Mouse (Mus musculus) kidney, embryonic 16.5 days (tissue): ENCODE data around the gene Aifm1. TPM values are rescaled to one million over a fixed set of nuclear protein-coding genes. Genes with fewer than 3 reads are reported as not detected.
A peak's percentile ranks its signal among the peaks of the same experiment; 100 is the strongest.

ENCODE experiments used
- ATAC-seq: fragments of 200-750 bp; cut with Nextera tagmentation; 2 replicates; pipeline ENCODE4 v1.8.0; 2017; ENCODE audit warnings: moderate TSS enrichment; ENCODE audit not compliant: low FRiP score, low TSS enrichment
- H3K27ac ChIP-seq: fragments of 300-500 bp; sonication (generic); 2 replicates; pipeline ENCODE4 v1.5.1; 2014; ENCODE audit warnings: low read length
- H3K27me3 ChIP-seq: fragments of 300-500 bp; sonication (generic); 2 replicates; pipeline ENCODE4 v1.6.1; 2014; ENCODE audit warnings: low read length, control low read depth, mixed read lengths; ENCODE audit not compliant: insufficient read depth
- H3K36me3 ChIP-seq: fragments of 300-500 bp; sonication (generic); 2 replicates; pipeline ENCODE4 v1.6.1; 2014; ENCODE audit warnings: low read length, control low read depth, mixed read lengths; ENCODE audit not compliant: insufficient read depth
- H3K4me1 ChIP-seq: fragments of 300-500 bp; sonication (generic); 2 replicates; pipeline ENCODE4 v1.6.1; 2014; ENCODE audit warnings: low read length, control low read depth, mixed read lengths; ENCODE audit not compliant: insufficient read depth
- H3K4me2 ChIP-seq: fragments of 300-500 bp; sonication (generic); replicated peaks from 2 replicates; pipeline ENCODE4 v1.6.1; 2014; ENCODE audit warnings: low read depth, low read length
- H3K4me3 ChIP-seq: fragments of 300-500 bp; sonication (generic); 2 replicates; pipeline ENCODE4 v1.5.1; 2014; ENCODE audit warnings: mild to moderate bottlenecking, low read length
- H3K9ac ChIP-seq: fragments of 300-500 bp; sonication (generic); replicated peaks from 2 replicates; pipeline ENCODE4 v1.6.1; 2014; ENCODE audit warnings: low read length
- H3K9me3 ChIP-seq: fragments of 300-500 bp; sonication (generic); 2 replicates; pipeline ENCODE4 v1.6.1; 2016; ENCODE audit warnings: low read length, control low read depth
- WGBS: fragments of 180-500 bp; shearing (Covaris S2); extraction: QIAGEN DNeasy Blood & Tissue Kit; methylation state at CpG from one replicate; pipeline ENCODE4 v1.1.7; 2014; 5-methylcytosine and 5-hydroxymethylcytosine counted together
- polyA plus RNA-seq: library from polyadenylated mRNA; unstranded; fragments of >200 nt; fragmentation: Nextera tagmentation; extraction: Ambion mirVana; gene quantifications from 2 replicates; pipeline ENCODE4 v1.2.1, GENCODE M21; 2015

Gene Aifm1
- 105 and 106 TPM in 2 replicates for polyA plus RNA-seq

- Histone ChIP-seq H3K9me3 (no peaks in the 10 kb centered on the region), H3K9ac (peak within 1 kb of the TSS; percentile 71), H3K4me3 (peak within 1 kb of the TSS; percentile 63), H3K27me3 (no peaks in the 10 kb centered on the region), H3K27ac (peak within 1 kb of the TSS; percentile 30; the same call in 1 of the 2 replicates), H3K4me2 (peak within 1 kb of the TSS; percentile 62), H3K4me1 (peaks cover 3% of the 10 kb centered on the region; the same call in 1 of the 2 replicates), H3K36me3 (no peaks in the 10 kb centered on the region)
- peak; percentile 99 for ATAC-seq
- WGBS: 21% methylated on average over 45 of the region's 45 CpGs
Measured at GRCm38 (mm10) chrX:48513166-48513807, at the start of gene Aifm1. TSS of gene Aifm1 (minus strand) at chrX:48513563.

GRCm38 (mm10) chrX:48532175-48532574 is 18.8 kb upstream of the Aifm1 start:
- Histone ChIP-seq H3K27me3 (no peaks in the 10 kb centered on the region), H3K36me3 (no peaks in the 10 kb centered on the region), H3K9ac (no peak overlapping the region), H3K9me3 (no peaks in the 10 kb centered on the region), H3K27ac (no peak overlapping the region), H3K4me2 (no peak overlapping the region), H3K4me3 (no peak overlapping the region), H3K4me1 (no peaks in the 10 kb centered on the region)
- WGBS: 51% methylated on average over 3 of the region's 3 CpGs
- no peak for ATAC-seq

DNA sequence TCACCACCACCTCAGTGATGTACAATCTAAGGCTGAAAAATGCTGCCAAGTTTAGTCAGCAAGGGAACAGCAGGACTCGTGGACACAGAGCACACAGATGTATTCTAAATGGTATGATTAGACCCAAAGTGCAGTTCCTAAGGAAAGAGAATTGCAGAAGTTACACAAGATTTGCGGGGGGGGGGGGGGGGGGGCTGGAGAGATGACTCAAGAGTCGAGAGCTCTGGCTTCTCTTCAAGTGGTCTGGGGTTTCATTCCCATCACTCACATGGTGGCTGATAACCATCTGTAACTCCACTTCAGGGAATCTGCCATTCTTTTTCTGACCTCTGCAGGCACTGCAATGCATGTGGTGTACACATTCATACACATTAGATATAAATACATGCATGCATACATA is 13.1 kb upstream of the Aifm1 start:
- H3K4me2 ChIP-seq: no peak overlapping the region
- H3K9ac ChIP-seq: no peak overlapping the region
- H3K27me3 ChIP-seq: no peaks in the 10 kb centered on the region
- H3K9me3 ChIP-seq: no peaks in the 10 kb centered on the region
- H3K4me3 ChIP-seq: no peak overlapping the region
- ATAC-seq: no peak
- no peak overlapping the region for H3K27ac ChIP-seq
- no peaks in the 10 kb centered on the region for H3K36me3 ChIP-seq
- H3K4me1 ChIP-seq: no peaks in the 10 kb centered on the region
- WGBS: 58% methylated on average over 3 of the region's 3 CpGs

GRCm38 (mm10) chrX:48525866-48526265 is 12.5 kb upstream of the Aifm1 start:
- ATAC-seq: no peak
- WGBS: 65% methylated on average over 8 of the region's 8 CpGs
- no peaks in the 10 kb centered on the region for H3K9me3 ChIP-seq

DNA sequence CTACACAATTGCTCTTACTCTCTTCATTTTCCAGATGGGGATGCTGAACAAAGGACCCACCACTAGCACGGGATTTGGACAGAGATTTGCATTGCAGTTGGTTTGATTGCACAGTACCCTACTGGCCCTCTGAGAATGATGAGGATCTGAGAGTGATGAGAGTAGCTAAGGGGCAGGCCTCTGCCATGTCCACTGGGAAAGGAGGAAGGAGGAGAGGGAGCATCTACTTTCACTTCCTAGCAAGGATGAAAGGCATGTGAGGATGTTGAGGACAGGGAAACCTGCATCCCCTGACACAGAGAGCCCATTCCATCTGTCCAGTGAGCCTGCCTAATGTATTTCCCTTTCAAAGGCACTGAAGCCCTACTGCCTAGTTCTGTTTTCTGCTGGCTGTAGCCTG is 12.0 kb upstream of the Aifm1 start:
- no peak overlapping the region for H3K27ac ChIP-seq
- ATAC-seq: no peak
- 72% methylated on average over 1 of the region's 1 CpGs for WGBS
- no peak overlapping the region for H3K9ac ChIP-seq
- H3K9me3 ChIP-seq: no peaks in the 10 kb centered on the region
- no peaks in the 10 kb centered on the region for H3K36me3 ChIP-seq
- no peaks in the 10 kb centered on the region for H3K27me3 ChIP-seq
- no peak overlapping the region for H3K4me3 ChIP-seq
- H3K4me2 ChIP-seq: no peak overlapping the region
- no peaks in the 10 kb centered on the region for H3K4me1 ChIP-seq

More at GRCm38 (mm10) chrX:48525866-48526265, 12.5 kb upstream of the Aifm1 start:
- Histone ChIP-seq H3K4me1 (no peaks in the 10 kb centered on the region), H3K27ac (no peak overlapping the region), H3K4me3 (no peak overlapping the region), H3K36me3 (no peaks in the 10 kb centered on the region), H3K9ac (no peak overlapping the region), H3K27me3 (no peaks in the 10 kb centered on the region), H3K4me2 (no peak overlapping the region)

DNA sequence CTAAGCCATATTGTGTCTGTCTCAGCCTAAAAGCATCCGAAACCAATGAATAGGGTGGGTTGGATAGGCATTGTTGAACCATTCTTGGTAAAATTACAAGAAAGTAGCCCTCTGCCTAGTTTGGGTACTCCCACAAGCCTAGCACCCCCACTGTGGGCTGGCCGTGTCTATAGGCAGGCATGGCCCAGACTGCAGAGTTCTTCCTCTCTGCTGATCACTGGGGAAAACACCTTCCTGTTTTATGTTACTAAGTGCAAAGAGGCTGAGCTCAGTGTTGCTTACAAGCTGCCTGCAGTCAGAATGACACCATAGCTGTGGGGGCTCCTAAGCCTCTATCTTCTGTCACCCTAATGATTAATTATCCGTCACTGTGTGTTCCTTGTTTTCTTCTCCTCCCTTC is 10.1 kb upstream of the Aifm1 start:
- no peak overlapping the region for H3K27ac ChIP-seq
- no peaks in the 10 kb centered on the region for H3K4me1 ChIP-seq
- H3K36me3 ChIP-seq: no peaks in the 10 kb centered on the region
- no peaks in the 10 kb centered on the region for H3K27me3 ChIP-seq
- no peak for ATAC-seq
- H3K4me2 ChIP-seq: no peak overlapping the region
- no peak overlapping the region for H3K9ac ChIP-seq
- H3K9me3 ChIP-seq: no peaks in the 10 kb centered on the region
- 69% methylated on average over 3 of the region's 3 CpGs for WGBS
- H3K4me3 ChIP-seq: no peak overlapping the region

GRCm38 (mm10) chrX:48521651-48522050 is 8.3 kb upstream of the Aifm1 start:
- Histone ChIP-seq H3K4me3 (no peak overlapping the region), H3K9ac (no peak overlapping the region), H3K27ac (no peak overlapping the region), H3K9me3 (no peaks in the 10 kb centered on the region), H3K27me3 (no peaks in the 10 kb centered on the region), H3K36me3 (no peaks in the 10 kb centered on the region), H3K4me1 (no peaks in the 10 kb centered on the region), H3K4me2 (no peak overlapping the region)
- no peak for ATAC-seq
- WGBS: 75% methylated on average over 3 of the region's 3 CpGs

DNA sequence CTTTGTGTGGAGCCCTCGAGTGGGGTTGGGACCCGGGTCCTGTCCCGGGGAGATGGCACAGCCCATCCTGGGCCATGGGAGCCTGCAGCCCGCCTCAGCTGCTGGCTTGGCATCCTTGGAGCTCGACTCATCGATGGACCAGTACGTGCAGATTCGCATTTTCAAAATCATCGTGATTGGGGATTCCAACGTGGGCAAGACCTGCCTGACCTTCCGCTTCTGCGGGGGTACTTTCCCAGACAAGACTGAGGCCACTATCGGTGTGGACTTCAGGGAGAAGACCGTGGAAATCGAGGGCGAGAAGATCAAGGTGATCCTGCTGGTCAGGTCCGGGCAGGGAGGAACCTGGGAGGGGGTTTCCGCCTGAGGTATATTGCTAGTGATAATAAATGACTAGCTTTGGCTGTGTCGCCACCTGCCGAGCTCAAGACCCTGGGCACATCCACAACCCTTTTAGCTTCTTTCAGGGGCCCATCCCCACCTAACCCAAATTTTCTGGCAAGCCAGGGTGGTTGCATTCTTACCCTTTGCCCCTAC is 6.3 kb upstream of the Aifm1 start:
- no peak; the same call in 1 of the 2 replicates for ATAC-seq
- Histone ChIP-seq H3K27me3 (no peaks in the 10 kb centered on the region), H3K4me2 (peak overlapping the region; percentile 84), H3K9ac (peak overlapping the region; percentile 62), H3K4me1 (no peaks in the 10 kb centered on the region), H3K4me3 (peak overlapping the region; percentile 51), H3K36me3 (no peaks in the 10 kb centered on the region), H3K9me3 (no peaks in the 10 kb centered on the region), H3K27ac (no peak overlapping the region)
- 23% methylated on average over 20 of the region's 20 CpGs for WGBS

GRCm38 (mm10) chrX:48518808-48519548 is 5.6 kb upstream of the Aifm1 start, which contains the start of gene Rab33a:
TSS of gene Rab33a (plus strand) at chrX:48519285.
- H3K4me2 ChIP-seq: peak within 1 kb of the TSS; percentile 84
- peak within 1 kb of the TSS; percentile 51 for H3K4me3 ChIP-seq
- ATAC-seq: peak; percentile 72
- no peaks in the 10 kb centered on the region for H3K27me3 ChIP-seq
- H3K27ac ChIP-seq: no peak within 1 kb of the TSS
- H3K9ac ChIP-seq: peak within 1 kb of the TSS; percentile 62
- H3K9me3 ChIP-seq: no peaks in the 10 kb centered on the region
- H3K36me3 ChIP-seq: no peaks in the 10 kb centered on the region
- no peaks in the 10 kb centered on the region for H3K4me1 ChIP-seq
- WGBS: 36% methylated on average over 33 of the region's 33 CpGs
